ENCODE assay signal across 17 mouse cellular contexts in the genomic region with DNA sequence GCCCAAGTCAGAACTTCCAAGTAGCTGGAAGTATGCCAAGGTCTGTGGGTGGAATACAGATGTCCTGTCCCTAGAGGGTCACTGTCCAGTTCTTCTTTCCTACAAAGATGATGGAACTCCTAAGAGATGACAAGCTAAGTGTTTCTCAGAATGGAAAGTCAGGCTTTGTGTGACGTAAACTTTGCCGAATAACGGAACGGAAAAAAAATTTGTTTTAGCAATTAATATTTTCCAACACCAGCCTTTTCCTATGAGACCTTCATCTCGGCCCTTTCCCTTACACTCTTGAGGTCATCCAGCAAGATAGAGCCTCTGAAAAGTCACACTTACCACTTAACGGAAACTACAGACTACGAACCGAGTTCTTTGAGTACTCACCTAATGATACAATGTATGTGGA. TPM values are rescaled to one million over a fixed set of nuclear protein-coding genes. Genes with fewer than 3 reads are reported as not detected.
"Had no signal": no experiment of that assay in that cellular context is flagged by ENCODE, and none has a peak within 500 bp of the region (broad histone marks: within the 10 kb centered on the region; RNA-seq: fewer than 3 reads in every experiment).

No protein-coding gene starts in this region.

- H3K9me3 ChIP-seq: neural tube, embryonic 15.5 days; stomach, embryonic 15.5 days had no signal

- H3K27me3 ChIP-seq: neural tube, embryonic 15.5 days; stomach, embryonic 15.5 days had no signal

- H3K9ac ChIP-seq: neural tube, embryonic 15.5 days; stomach, embryonic 15.5 days had no signal

- DNase-seq: retina, postnatal 1 day; right cerebral cortex, adult 18-20 months; right cerebral cortex, postnatal 14 days; right cerebral cortex, postnatal 25 days; right cerebral cortex, postnatal 4 days; spleen, adult 18-20 months; thymus, adult 18-20 months; thymus, adult 2 months; thymus, postnatal 14 days; thymus, postnatal 25 days; thymus, postnatal 36 days; thymus, postnatal 4 days had no signal

- H3K4me2 ChIP-seq: neural tube, embryonic 15.5 days; stomach, embryonic 15.5 days had no signal

- H3K4me1 ChIP-seq: neural tube, embryonic 15.5 days; stomach, embryonic 15.5 days had no signal

- H3K27ac ChIP-seq: neural tube, embryonic 15.5 days; stomach, embryonic 15.5 days; stomach, postnatal 0 days had no signal

- H3K4me3 ChIP-seq: neural tube, embryonic 15.5 days; stomach, embryonic 15.5 days had no signal

- H3K36me3 ChIP-seq: neural tube, embryonic 15.5 days; stomach, embryonic 15.5 days had no signal

RNA-seq across cellular contexts. Expression of a gene that starts 25.4 kb away (rescaled TPM):
- total RNA-seq: neutrophil, adult 5-6 weeks had no signal
- polyA plus RNA-seq: small intestine, adult 2 months; thymus, adult 2 months had no signal
